In genomic region chrX:56597887-56598640, GRCm38 (mm10) we compare ENCODE assay signal across 7 mouse cellular contexts. TPM values are rescaled to one million over a fixed set of nuclear protein-coding genes. Genes with fewer than 3 reads are reported as not detected.
DNase-seq lines count a peak whose midpoint lies in the region; ATAC-seq lines count a peak whose summit lies in the region.

Gene Mmgt1, minus strand, starts transcription at chrX:56598069.

- WGBS in embryonic facial prominence, embryonic 11.5 days: 10% methylated on average over 38 of the region's 44 CpGs
- WGBS in limb, embryonic 10.5 days: 14% methylated on average over 41 of the region's 44 CpGs
- whole genome bisulfite sequencing in midbrain, embryonic 13.5 days: 27% methylated on average over 44 of the region's 44 CpGs

- H3K27ac ChIP-seq in embryonic facial prominence, embryonic 11.5 days (replicated peaks; ENCODE audit: low read depth, low read length): no peak within 1 kb of the TSS
- peak within 1 kb of the TSS; percentile 85 for H3K27ac ChIP-seq in limb, embryonic 10.5 days
- peak within 1 kb of the TSS; percentile 82 for H3K27ac ChIP-seq in midbrain, embryonic 13.5 days

- peak within 1 kb of the TSS; percentile 77 for H3K9ac ChIP-seq in embryonic facial prominence, embryonic 11.5 days (replicated peaks; ENCODE audit: low read length)
- peak within 1 kb of the TSS; percentile 78 for H3K9ac ChIP-seq in midbrain, embryonic 13.5 days (replicated peaks)

- H3K4me2 ChIP-seq in embryonic facial prominence, embryonic 11.5 days (ENCODE audit: low read depth, low read length): peak within 1 kb of the TSS; percentile 39
- H3K4me2 ChIP-seq in midbrain, embryonic 13.5 days (replicated peaks): peak within 1 kb of the TSS; percentile 58

- H3K36me3 ChIP-seq in embryonic facial prominence, embryonic 11.5 days (replicated peaks; ENCODE audit: control insufficient read depth, insufficient read depth, low read depth, low read length): no peaks in the 10 kb centered on the region
- peaks cover 9% of the 10 kb centered on the region; the same call in 1 of the 2 replicates for H3K36me3 ChIP-seq in limb, embryonic 10.5 days
- 0 out of 2 replicates have a peak, but pooled peaks cover 6% of the 10 kb centered on the region for H3K36me3 ChIP-seq in midbrain, embryonic 13.5 days

- H3K9me3 ChIP-seq in embryonic facial prominence, embryonic 11.5 days (replicated peaks; ENCODE audit: control insufficient read depth, low read length): no peaks in the 10 kb centered on the region
- no peaks in the 10 kb centered on the region for H3K9me3 ChIP-seq in limb, embryonic 10.5 days (replicated peaks)
- H3K9me3 ChIP-seq in midbrain, embryonic 13.5 days: no peaks in the 10 kb centered on the region

- no peaks in the 10 kb centered on the region for H3K27me3 ChIP-seq in embryonic facial prominence, embryonic 11.5 days (ENCODE audit: control insufficient read depth, insufficient read depth, low read length)
- peaks cover 7% of the 10 kb centered on the region for H3K27me3 ChIP-seq in limb, embryonic 10.5 days (ENCODE audit: low read depth, poor library complexity, severe bottlenecking)
- no peaks in the 10 kb centered on the region for H3K27me3 ChIP-seq in midbrain, embryonic 13.5 days

- DNase-seq in adrenal gland, postnatal 14 days: peak; percentile 94
- peak; percentile 93 for DNase-seq in embryonic facial prominence, embryonic 11.5 days (ENCODE audit: low spot score)
- DNase-seq in kidney, adult 11 months: peak; percentile 96
- DNase-seq in limb, embryonic 10.5 days (ENCODE audit: low spot score): peak; percentile 86
- DNase-seq in spleen, adult 12 weeks (ENCODE audit: low spot score): peak; percentile 78

- peak; percentile 99 for ATAC-seq in embryonic facial prominence, embryonic 11.5 days (replicated peaks; ENCODE audit: insufficient number of reproducible peaks, low FRiP score, low TSS enrichment, low read depth)
- ATAC-seq in granulocyte monocyte progenitor cell, adult 5-6 weeks (replicated peaks; ENCODE audit: poor library complexity, severe bottlenecking): peak; percentile 98
- ATAC-seq in midbrain, embryonic 13.5 days: peak; percentile 99

- H3K4me3 ChIP-seq in embryonic facial prominence, embryonic 11.5 days (ENCODE audit: low read depth, low read length): peak within 1 kb of the TSS; percentile 66
- peak within 1 kb of the TSS; percentile 70 for H3K4me3 ChIP-seq in limb, embryonic 10.5 days
- peak within 1 kb of the TSS; percentile 68 for H3K4me3 ChIP-seq in midbrain, embryonic 13.5 days (replicated peaks)

- H3K4me1 ChIP-seq in embryonic facial prominence, embryonic 11.5 days (ENCODE audit: control insufficient read depth, insufficient read depth, low read length): no peaks in the 10 kb centered on the region
- H3K4me1 ChIP-seq in limb, embryonic 10.5 days: peaks cover 4% of the 10 kb centered on the region; the same call in 1 of the 2 replicates
- H3K4me1 ChIP-seq in midbrain, embryonic 13.5 days (replicated peaks): peaks cover 12% of the 10 kb centered on the region

RNA-seq across cellular contexts. Expression of gene Mmgt1, which starts in this region (rescaled TPM):
- 26.3 and 28.4 TPM in 2 replicates for total RNA-seq in adrenal gland, postnatal 14 days (2021)
- 36.5 and 37.0 TPM in 2 replicates for polyA plus RNA-seq in embryonic facial prominence, embryonic 11.5 days (2014; fragmentation: Nextera tagmentation; extraction: Ambion mirVana)
- total RNA-seq in granulocyte monocyte progenitor cell, adult 5-6 weeks (2014; fragmentation: Nextera tagmentation): 22.8 and 27.3 TPM in 2 replicates
- total RNA-seq in granulocyte monocyte progenitor cell, adult 5-6 weeks (2017): 23.0 and 28.5 TPM in 2 replicates
- 35.5 and 38.7 TPM in 2 replicates for polyA plus RNA-seq in limb, embryonic 10.5 days (2016; fragmentation: Nextera tagmentation; extraction: Ambion mirVana)
- polyA plus RNA-seq in midbrain, embryonic 13.5 days (2015; fragmentation: Nextera tagmentation; extraction: Ambion mirVana): 55.5 and 57.1 TPM in 2 replicates
